Mouse (Mus musculus) cerebellum, postnatal 10 days (tissue): Measurements from ENCODE around the gene Gm15127.
"Not testable (repeated sequence)": the region's sequence is repeated elsewhere in the genome, so short reads cannot be mapped to it uniquely, and the experiment has no call there.

Experiments used
- DNase-seq, 2 experiments: peaks; one replicate each; pipeline ENCODE4 v3.0.0; 2021; ENCODE audit warnings: mixed read lengths in 2 of 2

The Gm15127 gene

GRCm38 (mm10) chrX:148663298-148663697, at the start of gene Gm15127:
Gene Gm15127, plus strand, starts transcription at chrX:148663598.
- not testable (repeated sequence) for DNase-seq

- not testable (repeated sequence) for DNase-seq
These were observed 48.3 kb upstream of the Gm15127 start, which contains the start of gene Gm8334 for GRCm38 (mm10) chrX:148615053-148615452. Gene Gm8334, minus strand, starts transcription at chrX:148615153.

GRCm38 (mm10) chrX:148676290-148676689, 12.9 kb downstream of the Gm15127 start:
- DNase-seq, result not testable (repeated sequence)
